Mouse (Mus musculus): ENCODE data around the gene Boll. TPM values are rescaled to one million over a fixed set of nuclear protein-coding genes. Genes with fewer than 3 reads are reported as not detected.

Boll gene
- total RNA-seq, 2 experiments from 2014 or later = not detected

GRCm38 (mm10) chr1:55246374-55246773, 116.9 kb downstream of the Boll start:
- intact Hi-C loops (cut with DNase I) = no loop called here
- no peak for DNase-seq

DNA sequence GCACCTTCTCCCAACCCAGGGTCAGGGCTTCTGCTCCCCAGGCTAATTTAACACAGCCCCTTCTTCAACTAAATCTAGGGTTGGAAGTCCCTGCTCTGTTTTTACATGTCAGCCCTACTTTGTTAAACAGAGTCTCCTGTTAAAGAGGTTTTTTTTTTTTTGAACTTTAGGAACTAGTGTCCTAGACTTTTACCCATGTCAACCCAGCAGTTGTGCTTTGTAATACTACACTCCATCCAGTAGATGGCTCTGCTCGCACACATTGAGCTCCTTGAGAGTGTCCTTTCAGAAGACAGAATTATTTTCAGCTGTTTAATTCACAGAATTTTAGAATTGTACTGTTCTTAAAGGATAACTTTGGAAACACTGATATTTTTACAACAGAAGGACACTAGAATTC, 124.0 kb downstream of the Boll start:
- intact Hi-C loops (cut with DNase I) = loop anchor here (10.0 kb wide), 1 partner anchor 126 kb away; the partner anchor contains the start of gene Boll
- DNase-seq = no peak

DNA sequence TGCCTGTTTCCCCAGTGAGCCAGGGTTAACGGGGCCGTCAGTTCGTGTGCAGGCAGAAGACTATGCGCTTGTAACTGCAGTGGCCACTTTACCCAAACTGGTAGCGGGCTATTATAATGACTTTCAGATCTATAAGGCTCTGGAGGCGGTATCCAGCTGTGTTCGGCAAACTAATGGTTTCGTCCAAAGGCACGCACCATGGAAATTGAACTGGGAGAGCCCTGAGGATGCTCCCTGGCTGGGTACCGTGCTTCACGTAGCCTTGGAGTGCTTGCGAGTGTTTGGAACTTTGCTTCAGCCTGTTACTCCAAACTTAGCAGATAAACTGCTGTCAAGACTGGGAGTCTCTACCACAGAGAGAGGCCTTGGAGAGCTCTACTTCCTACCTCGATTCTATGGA, 124.8 kb downstream of the Boll start:
- intact Hi-C loops (cut with DNase I) = loop anchor here (10.0 kb wide), 1 partner anchor 126 kb away; the partner anchor contains the start of gene Boll
- no peak for DNase-seq

- no peak for DNase-seq
- intact Hi-C loops (cut with DNase I) = loop anchor here (10.0 kb wide), 1 partner anchor 127 kb away; the partner anchor contains the start of gene Boll
These were observed 125.6 kb downstream of the Boll start for GRCm38 (mm10) chr1:55237643-55238161.

GRCm38 (mm10) chr1:55236890-55237642, 126.2 kb downstream of the Boll start, which contains the start of gene Mars2:
Gene Mars2, plus strand, starts transcription at chr1:55237177.
- intact Hi-C loops (cut with DNase I) = loop anchor here (10.0 kb wide), 1 partner anchor 128 kb away; the partner anchor contains the start of gene Boll

GRCm38 (mm10) chr1:55236487-55236886, 126.8 kb downstream of the Boll start:
- intact Hi-C loops (cut with DNase I) = loop anchor here (10.0 kb wide), 1 partner anchor 128 kb away; the partner anchor contains the start of gene Boll

More at GRCm38 (mm10) chr1:55236890-55237642, 126.2 kb downstream of the Boll start, which contains the start of gene Mars2:
- peak; percentile 97 for DNase-seq

DNA sequence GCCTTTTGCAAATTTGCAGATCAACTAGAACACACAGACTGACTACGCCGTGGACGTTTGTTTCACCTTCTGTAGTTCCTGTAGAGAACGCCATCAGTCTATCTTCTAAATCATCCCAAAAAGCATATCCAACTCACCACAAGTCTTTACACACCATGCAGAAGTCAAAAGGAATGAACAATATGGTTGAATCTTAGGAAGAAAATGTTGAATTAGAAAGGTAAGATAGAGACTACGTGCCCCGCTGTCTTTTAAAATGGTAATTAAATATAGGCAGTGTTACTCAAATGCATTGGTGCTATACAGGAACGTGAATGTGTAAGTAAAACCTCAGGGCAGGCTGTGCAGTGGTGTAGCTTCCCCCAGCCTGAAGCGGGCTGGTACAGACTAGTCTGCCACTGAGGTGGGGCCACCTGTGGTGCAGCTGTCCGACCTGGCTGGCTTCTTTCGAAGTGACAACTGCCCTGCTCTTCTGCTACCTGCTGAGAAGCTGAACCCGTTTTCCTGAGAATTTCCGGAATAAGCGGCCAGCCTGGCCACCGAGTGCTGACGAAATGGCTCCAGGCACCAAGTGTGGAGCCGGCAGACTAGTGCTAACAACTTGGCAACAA, 128.3 kb downstream of the Boll start:
- intact Hi-C loops (cut with DNase I) = loop anchor here (10.0 kb wide), 1 partner anchor 130 kb away; the partner anchor contains the start of gene Boll
- DNase-seq = no peak

More at GRCm38 (mm10) chr1:55236487-55236886, 126.8 kb downstream of the Boll start:
- no peak for DNase-seq

DNA sequence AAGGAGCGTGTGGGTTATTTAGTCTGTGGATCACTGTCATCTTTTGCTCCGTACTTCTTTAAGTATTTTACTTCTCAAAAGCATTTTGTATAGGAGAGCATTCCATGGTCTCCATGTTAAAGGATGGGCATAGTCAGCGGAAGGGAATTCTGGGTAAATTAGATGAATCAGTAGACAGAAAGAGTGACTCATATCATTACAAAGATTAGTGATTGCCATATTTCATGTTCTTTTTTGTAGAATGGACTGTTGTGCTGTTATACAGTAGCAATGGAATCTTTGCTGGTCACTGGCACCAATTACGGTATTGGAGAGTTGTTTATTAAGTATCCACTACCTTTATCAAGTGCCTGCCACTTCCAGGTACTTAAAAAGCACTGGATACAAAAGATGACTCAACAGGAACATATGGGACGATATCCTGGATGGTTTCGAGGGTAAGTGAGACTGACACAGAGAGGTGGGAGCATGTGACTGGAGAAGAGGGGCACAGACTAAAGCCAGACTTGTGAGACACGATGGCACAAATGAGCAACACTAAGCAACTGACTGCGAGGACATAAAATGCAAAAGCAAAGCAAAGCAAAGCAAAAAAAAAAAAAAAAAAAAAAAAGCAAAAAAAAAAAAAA, 134.9 kb downstream of the Boll start:
- intact Hi-C loops (cut with DNase I) = no loop called here

GRCm38 (mm10) chr1:55227376-55227775, 135.9 kb downstream of the Boll start:
- intact Hi-C loops (cut with DNase I) = no loop called here
- no peak for DNase-seq

More for the DNA sequence above, 134.9 kb downstream of the Boll start:
- no peak for DNase-seq

GRCm38 (mm10) chr1:55226011-55226857, 137.0 kb downstream of the Boll start, which contains the start of gene Rftn2:
Gene Rftn2, minus strand, starts transcription at chr1:55226782.
- intact Hi-C loops (cut with DNase I) = no loop called here
- no peak for DNase-seq

GRCm38 (mm10) chr1:55225398-55225797, 137.9 kb downstream of the Boll start:
- intact Hi-C loops (cut with DNase I) = no loop called here
- no peak for DNase-seq

GRCm38 (mm10) chr1:55224111-55224510, 139.2 kb downstream of the Boll start:
- intact Hi-C loops (cut with DNase I) = no loop called here
- peak; percentile 68 for DNase-seq

- intact Hi-C loops (cut with DNase I) = no loop called here
- DNase-seq = no peak
These were observed 140.2 kb downstream of the Boll start for GRCm38 (mm10) chr1:55223026-55223425.

- intact Hi-C loops (cut with DNase I) = no loop called here
- DNase-seq = no peak
These were observed 141.9 kb downstream of the Boll start for GRCm38 (mm10) chr1:55221352-55221751.

GRCm38 (mm10) chr1:55217191-55217590, 146.1 kb downstream of the Boll start:
- DNase-seq = no peak
- intact Hi-C loops (cut with DNase I) = no loop called here

- intact Hi-C loops (cut with DNase I) = no loop called here
- no peak for DNase-seq
These were observed 148.0 kb downstream of the Boll start for GRCm38 (mm10) chr1:55215185-55215813.

GRCm38 (mm10) chr1:55213936-55214335, 149.3 kb downstream of the Boll start:
- intact Hi-C loops (cut with DNase I) = no loop called here
- DNase-seq = no peak

GRCm38 (mm10) chr1:55213475-55213874, 149.8 kb downstream of the Boll start:
- DNase-seq = no peak
- intact Hi-C loops (cut with DNase I) = no loop called here

- intact Hi-C loops (cut with DNase I) = no loop called here
- DNase-seq = no peak
These were observed 150.5 kb downstream of the Boll start for GRCm38 (mm10) chr1:55212771-55213170.

Measured in left cerebral cortex, postnatal 4 days (tissue).